Mouse (Mus musculus) urinary bladder, postnatal 25 days (tissue): ENCODE results near the gene Tusc2.
"Not testable (repeated sequence)": the region's sequence is repeated elsewhere in the genome, so short reads cannot be mapped to it uniquely, and the experiment has no call there.

ENCODE experiments used
- DNase-seq: peaks from one replicate; pipeline ENCODE4 v3.0.0; 2022; ENCODE audit warnings: low spot score

Gene Tusc2

GRCm38 (mm10) chr9:107568331-107569261, 5.5 kb downstream of the Tusc2 start:
- DNase-seq = peak; percentile 79

- DNase-seq = no peak
These were observed 6.2 kb downstream of the Tusc2 start for GRCm38 (mm10) chr9:107569270-107569669.

DNA sequence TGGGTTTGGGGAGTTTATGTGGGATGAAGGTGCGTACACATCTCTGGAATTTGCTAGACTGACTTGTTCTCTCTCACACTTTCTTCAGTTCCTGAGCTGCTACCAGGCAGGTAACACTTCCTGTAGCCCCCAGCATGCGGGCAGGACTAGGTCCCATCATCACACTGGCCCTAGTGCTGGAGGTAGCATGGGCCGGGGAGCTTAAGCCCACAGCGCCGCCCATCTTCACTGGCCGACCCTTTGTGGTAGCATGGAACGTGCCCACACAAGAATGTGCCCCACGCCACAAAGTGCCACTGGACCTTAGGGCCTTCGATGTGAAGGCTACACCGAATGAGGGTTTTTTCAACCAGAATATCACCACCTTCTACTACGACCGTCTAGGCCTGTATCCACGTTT, 7.0 kb downstream of the Tusc2 start:
- no peak for DNase-seq

GRCm38 (mm10) chr9:107570845-107571244, 7.8 kb downstream of the Tusc2 start:
- no peak for DNase-seq

DNA sequence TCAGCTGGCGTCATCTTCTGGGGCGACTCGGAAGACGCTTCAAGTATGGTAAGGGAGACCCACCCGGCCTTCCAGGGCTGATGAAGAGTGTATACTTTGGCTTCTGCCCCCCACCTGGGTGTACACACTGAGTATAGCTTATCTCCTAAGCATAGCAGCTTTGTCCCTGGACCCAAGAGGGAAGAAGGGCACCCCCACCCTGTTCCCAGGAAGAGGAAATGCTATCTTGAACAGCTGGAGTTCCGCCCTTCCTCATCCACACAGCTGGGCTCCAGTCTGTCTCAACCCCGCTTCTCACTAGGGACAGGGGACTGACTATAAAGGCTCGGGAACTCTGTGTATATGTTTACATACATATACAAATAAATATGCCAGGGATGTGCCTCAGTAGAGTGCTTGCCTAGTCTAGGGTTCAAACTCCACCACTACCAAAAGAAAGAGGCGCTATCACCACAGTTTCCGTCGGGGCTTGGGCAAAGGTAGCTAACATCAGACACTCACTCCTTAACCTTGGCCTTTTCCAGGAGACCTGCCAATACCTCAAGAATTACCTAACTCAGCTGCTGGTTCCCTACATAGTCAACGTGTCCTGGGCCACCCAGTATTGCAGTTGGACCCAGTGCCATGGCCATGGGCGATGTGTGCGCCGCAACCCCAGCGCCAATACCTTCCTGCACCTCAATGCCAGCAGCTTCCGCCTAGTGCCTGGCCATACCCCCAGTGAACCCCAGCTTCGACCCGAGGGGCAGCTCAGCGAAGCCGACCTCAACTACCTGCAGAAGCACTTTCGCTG, 8.7 kb downstream of the Tusc2 start:
- DNase-seq = no peak

- DNase-seq = no peak
These were observed 9.2 kb downstream of the Tusc2 start for GRCm38 (mm10) chr9:107572327-107572662.

GRCm38 (mm10) chr9:107573774-107574173, 10.7 kb downstream of the Tusc2 start:
- not testable (repeated sequence) for DNase-seq

- no peak for DNase-seq
These were observed 12.7 kb downstream of the Tusc2 start for GRCm38 (mm10) chr9:107575579-107576356.

DNA sequence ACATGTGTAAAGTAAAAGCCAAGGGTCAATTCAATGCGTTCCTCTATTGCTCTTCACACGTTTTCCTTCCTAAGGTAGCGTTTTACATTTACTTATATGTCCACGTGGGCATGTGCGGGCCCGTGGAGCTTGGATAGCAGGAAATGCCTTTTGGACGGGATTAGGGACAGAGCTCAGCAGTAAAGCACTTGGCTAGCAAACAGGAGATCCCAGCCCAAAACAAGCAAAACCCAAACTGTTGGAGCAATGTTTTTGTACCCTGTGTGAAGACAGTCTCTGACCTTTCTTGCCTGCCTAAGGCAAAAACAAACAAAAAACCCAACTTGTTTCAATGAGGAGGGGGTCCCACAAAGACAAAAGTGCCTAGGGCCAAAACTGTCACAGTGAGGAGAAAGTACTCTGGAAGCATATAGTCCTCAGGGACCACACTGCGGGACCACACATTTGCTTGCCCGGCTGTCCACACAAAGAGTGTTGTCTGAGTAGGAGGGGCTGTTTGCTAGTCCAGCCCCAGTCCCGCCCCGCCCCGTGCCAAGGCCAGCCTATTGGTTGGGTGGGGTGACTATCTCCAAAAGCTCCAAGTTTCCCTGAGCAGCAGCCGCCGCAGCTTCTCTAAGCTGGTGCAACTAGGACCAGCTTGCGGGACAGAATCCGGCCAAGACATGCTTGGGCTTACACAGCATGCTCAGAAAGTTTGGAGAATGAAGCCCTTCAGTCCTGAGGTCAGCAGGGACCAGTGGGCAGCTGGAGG, 13.5 kb downstream of the Tusc2 start, which contains the start of gene Hyal1:
TSS of gene Hyal1 (plus strand) at position 571 of the 751 bp plus-strand sequence.
- peak; percentile 68 for DNase-seq

DNA sequence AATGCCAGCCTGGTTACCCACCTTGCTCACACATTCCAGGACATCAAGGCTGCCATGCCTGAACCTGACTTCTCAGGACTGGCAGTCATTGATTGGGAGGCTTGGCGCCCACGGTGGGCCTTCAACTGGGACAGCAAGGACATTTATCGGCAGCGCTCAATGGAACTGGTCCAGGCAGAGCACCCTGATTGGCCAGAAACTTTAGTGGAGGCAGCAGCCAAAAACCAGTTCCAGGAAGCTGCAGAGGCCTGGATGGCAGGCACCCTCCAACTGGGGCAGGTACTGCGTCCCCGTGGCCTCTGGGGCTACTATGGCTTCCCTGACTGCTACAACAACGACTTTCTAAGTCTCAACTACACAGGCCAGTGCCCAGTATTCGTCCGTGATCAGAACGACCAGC, 14.8 kb downstream of the Tusc2 start:
- no peak for DNase-seq

- no peak for DNase-seq
These were observed 15.5 kb downstream of the Tusc2 start, which contains the start of gene Naa80 for GRCm38 (mm10) chr9:107578587-107578986. Naa80 (plus strand) TSS chr9:107578887.

GRCm38 (mm10) chr9:107579023-107579900, 16.2 kb downstream of the Tusc2 start:
- DNase-seq = no peak

DNA sequence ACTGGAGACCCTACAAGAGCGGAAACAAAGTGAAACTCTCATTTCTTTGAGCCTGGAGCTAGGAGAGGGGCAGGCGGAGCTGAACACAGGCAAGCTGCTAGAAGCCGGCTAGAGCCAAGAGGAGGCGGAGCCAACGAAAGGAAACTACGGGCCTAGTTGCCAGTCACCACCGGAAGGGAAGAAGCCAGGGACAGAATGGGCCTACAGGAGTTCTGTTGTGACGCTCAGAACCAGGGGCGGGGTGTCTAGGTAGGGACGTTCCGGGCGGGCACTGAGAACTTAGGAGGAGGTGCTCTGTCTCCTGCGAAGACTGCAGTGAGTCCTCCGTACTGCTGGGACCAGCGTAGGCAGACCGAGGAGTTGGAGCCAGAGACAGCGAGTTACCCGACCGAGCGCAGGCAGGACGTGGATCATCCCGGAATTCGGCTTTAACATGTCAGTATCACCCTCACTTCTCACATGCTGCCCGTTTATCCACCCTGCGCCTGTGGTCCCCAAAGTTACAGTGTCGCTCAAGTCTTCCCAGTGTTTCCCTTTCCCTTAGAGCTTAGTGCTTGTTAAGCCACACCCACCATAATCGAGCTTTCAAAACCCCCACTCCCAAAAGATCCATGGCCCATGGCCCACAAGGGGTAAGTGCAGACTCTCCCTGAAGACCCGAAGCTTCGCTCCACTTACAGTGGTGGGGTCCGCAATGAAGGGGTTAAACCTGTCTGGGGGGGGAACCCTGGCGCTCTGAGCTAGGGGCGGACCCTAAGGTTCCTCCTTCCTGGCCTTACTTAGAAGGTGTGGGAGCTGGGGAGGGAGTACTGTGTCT, 17.7 kb downstream of the Tusc2 start, which contains the start of gene Hyal3:
TSS of gene Hyal3 (plus strand) at position 318 of the 817 bp plus-strand sequence.
- DNase-seq = peak; percentile 75

DNA sequence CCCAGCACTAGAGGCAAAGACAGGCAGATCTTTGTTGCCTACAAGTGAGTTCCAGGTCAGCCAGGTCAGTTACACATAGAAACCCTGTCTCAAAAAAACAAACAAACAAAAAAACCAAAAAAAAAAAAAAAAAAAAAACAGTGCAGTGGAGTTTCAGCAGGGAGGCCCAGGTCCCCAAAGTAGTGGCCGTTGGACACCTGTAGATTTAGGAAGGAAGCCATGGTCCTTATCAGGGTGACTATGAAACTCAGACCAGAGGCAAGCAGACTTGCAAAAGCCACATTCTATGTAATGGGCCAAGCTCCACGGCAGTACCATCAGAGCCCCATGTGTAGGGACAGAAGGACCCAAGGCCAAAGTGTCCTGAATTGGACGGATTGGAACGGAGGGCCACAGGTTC, 18.5 kb downstream of the Tusc2 start:
- DNase-seq = no peak

- no peak for DNase-seq
These were observed 19.5 kb downstream of the Tusc2 start for GRCm38 (mm10) chr9:107582509-107583062.

DNA sequence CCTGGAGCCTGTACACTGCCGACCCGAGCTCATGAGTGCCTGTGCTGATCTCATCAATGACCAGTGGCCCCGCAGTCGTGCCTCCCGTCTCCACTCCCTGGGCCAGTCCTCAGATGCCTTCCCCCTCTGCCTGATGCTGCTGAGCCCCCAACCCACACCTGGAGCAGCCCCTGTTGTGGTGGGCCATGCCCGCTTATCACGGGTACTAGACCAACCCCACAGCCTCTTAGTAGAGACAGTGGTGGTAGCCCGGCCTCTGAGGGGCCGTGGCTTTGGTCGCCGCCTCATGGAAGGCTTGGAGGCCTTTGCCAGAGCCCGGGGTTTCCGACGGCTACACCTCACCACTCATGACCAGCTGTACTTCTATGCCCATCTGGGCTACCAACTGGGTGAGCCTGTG, 20.1 kb downstream of the Tusc2 start:
- DNase-seq = no peak

- DNase-seq = no peak
These were observed 23.4 kb downstream of the Tusc2 start for GRCm38 (mm10) chr9:107586504-107586903.

DNA sequence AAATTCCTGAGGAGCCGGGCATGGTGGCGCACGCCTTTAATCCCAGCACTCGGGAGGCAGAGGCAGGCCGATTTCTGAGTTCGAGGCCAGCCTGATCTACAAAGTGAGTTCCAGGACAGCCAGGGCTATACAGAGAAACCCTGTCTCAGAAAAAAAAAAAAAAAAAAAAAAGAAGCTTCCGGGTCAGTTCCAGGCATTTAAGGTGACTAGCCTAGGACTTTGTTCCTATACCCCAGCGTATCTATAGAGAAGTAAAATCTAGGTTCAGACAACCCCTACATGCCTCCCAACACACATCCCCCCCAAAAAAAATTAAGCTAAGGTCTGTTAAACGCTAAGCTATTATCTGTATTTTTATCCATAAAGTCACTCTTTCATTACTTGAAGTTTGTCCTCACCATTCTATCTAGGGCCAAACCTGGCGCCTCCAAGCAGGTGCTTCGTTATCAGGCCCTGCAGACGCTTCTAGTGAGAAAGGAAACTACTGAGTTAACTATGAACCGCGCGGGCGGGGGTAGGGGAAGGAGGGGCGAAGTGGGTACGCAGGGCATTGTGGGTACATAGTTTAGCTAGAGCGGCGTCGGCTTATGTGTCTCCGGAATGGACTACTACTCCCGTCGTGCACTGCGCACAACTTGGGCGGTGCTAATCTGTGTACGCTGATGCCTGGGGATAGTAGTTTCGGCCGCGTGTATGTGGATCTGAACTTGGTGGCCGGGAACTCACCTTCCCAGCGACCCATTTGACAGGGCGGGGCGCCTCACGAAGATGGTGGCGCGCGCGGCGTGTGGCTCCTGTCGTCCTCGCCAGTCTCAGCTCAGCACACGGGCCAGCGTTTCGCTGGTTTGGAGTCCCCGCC, 24.1 kb downstream of the Tusc2 start, which contains the start of gene Ifrd2:
TSS of gene Ifrd2 (plus strand) at position 669 of the 859 bp plus-strand sequence.
- DNase-seq = peak; percentile 83
